21 mouse cellular contexts compared by ENCODE assay signal in the genomic region with DNA sequence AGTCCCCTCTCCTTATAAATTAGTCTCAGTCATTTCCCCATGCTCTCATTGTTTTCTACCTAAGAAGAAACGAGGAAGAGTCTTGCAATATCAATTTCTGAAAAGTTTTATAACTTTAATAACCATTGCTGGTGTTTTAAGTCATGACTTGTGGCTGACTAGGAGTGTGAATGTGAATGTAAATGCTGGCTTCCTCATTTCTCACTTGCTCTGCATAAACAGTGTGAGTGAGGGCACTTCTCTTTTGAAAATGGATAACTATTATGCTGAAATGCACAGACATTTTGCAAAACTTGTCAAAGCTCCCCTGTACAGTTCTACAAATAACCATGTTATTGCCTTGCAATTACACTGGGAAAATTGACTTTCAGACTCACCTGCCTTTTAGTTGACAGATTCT. TPM values are rescaled to one million over a fixed set of nuclear protein-coding genes. Genes with fewer than 3 reads are reported as not detected.
"Had no signal": no experiment of that assay in that cellular context is flagged by ENCODE, and none has a peak within 500 bp of the region (broad histone marks: within the 10 kb centered on the region; RNA-seq: fewer than 3 reads in every experiment).

No protein-coding gene starts in this region.

- H3K36me3 ChIP-seq: limb, embryonic 13.5 days; liver, embryonic 15.5 days; midbrain, embryonic 15.5 days; neural tube, embryonic 12.5 days; stomach, embryonic 15.5 days had no signal

- H3K27me3 ChIP-seq: limb, embryonic 13.5 days; liver, embryonic 15.5 days; megakaryocyte, embryonic 14.5 days; midbrain, embryonic 15.5 days; neural tube, embryonic 12.5 days; stomach, embryonic 15.5 days had no signal

- DNase-seq: kidney, adult 11 months; kidney, adult 9 months; kidney, postnatal 36 days; layer of hippocampus, adult 9-11 months; left cerebral cortex, postnatal 4 days; lung, adult 2 months; lung, postnatal 36 days; retina, postnatal 1 day; right cerebral cortex, postnatal 4 days; spleen, adult 18-20 months; thymus, postnatal 4 days had no signal

- ATAC-seq: lung, postnatal 0 days; midbrain, embryonic 15.5 days had no signal

- H3K4me1 ChIP-seq: limb, embryonic 13.5 days; liver, embryonic 15.5 days; megakaryocyte, embryonic 14.5 days; midbrain, embryonic 15.5 days; neural tube, embryonic 12.5 days; stomach, embryonic 15.5 days had no signal

- H3K4me3 ChIP-seq: limb, embryonic 13.5 days; liver, embryonic 15.5 days; megakaryocyte, embryonic 14.5 days; midbrain, embryonic 15.5 days; neural tube, embryonic 12.5 days; stomach, embryonic 15.5 days had no signal

- H3K27ac ChIP-seq: kidney, postnatal 0 days; limb, embryonic 13.5 days; liver, embryonic 15.5 days; midbrain, embryonic 15.5 days; neural tube, embryonic 12.5 days; stomach, embryonic 15.5 days had no signal

RNA-seq across cellular contexts. Expression of a gene that starts 8.9 kb away (rescaled TPM):
- total RNA-seq: layer of hippocampus, adult 18-20 months had no signal
- polyA plus RNA-seq: kidney, postnatal 0 days; lung, postnatal 0 days; testis, adult 2 months had no signal
